Mouse (Mus musculus) duodenum, adult 2 months (tissue): ENCODE measurements around the gene Rps27. TPM values are rescaled to one million over a fixed set of nuclear protein-coding genes. Genes with fewer than 3 reads are reported as not detected.

Source experiments
- polyA plus RNA-seq: library from polyadenylated mRNA; depleted of rRNA; stranded (reverse); fragments of >200 nt; gene quantifications from 2 replicates; pipeline ENCODE4 v1.2.3, GENCODE M21; 2012; ENCODE audit warnings: low replicate concordance; rRNA removed

Rps27 gene
- polyA plus RNA-seq = 256 and 423 TPM in 2 replicates

DNA sequence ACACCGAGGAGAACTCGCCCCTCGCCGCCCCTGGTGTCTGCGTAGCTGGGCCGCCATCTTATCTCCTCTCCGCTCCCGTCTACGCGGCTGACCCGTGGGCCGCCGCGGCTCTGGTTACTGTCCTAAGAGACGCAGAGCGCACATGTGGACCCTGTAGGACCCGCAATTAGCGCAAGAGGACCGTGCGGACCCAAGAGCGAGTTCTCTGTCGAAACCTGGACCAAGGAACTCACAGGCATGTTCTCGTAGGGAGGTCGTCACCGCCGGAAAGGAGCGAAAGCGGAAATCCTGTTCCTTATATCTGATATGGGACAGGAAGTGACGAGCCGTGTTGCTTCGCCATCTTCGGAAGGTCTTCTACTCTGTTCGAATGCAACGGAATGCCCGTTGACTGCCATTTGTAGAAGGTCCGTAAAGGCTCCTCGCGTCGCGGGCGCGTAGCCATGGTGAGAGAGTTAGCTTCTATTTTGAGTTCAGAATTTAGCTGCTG is at the start of gene Rps27, which contains the start of gene Rab13:
Rps27 (minus strand) TSS at position 275 of the 490 bp plus-strand sequence.
Rab13 (plus strand) TSS at position 319 of the 490 bp plus-strand sequence.

DNA sequence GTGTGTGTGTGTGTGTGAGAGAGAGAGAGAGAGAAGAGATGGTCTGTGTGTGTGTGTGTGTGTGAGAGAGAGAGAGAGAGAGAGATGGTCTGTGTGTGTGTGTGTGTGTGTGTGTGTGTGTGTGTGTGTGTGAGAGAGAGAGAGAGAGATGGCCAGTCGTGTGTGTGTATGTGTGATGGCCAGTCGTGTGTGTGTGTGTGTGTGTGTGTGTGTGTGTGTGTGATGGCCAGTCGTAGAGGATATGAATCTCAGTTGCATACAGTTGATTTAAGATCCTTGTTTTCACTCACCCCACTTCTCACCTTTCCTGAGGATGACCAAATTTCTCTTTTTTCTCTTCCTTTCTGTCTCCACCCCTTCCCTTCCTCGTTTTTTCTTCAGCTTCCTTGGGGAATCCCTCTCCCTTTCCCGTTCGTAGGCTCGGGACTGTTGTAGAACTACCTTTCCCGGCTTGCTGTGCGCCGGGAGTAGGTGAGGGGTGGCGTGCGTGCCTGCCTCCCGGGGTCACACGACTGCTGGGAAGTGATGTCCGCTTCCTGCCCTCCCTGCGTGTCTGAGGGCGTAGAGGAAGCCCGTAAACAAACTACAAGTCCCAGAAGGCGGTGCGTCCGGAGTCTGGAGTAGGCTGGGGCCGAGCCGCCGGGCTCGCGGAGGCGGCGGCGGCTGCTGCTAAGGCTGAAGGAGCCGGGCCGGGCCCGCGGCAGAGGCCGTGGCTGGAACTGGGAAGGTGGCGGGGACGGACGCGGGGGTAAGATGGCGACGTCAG is 40.4 kb upstream of the Rps27 start, which contains the start of gene Crtc2:
Crtc2 (plus strand) TSS at position 511 of the 766 bp plus-strand sequence.

DNA sequence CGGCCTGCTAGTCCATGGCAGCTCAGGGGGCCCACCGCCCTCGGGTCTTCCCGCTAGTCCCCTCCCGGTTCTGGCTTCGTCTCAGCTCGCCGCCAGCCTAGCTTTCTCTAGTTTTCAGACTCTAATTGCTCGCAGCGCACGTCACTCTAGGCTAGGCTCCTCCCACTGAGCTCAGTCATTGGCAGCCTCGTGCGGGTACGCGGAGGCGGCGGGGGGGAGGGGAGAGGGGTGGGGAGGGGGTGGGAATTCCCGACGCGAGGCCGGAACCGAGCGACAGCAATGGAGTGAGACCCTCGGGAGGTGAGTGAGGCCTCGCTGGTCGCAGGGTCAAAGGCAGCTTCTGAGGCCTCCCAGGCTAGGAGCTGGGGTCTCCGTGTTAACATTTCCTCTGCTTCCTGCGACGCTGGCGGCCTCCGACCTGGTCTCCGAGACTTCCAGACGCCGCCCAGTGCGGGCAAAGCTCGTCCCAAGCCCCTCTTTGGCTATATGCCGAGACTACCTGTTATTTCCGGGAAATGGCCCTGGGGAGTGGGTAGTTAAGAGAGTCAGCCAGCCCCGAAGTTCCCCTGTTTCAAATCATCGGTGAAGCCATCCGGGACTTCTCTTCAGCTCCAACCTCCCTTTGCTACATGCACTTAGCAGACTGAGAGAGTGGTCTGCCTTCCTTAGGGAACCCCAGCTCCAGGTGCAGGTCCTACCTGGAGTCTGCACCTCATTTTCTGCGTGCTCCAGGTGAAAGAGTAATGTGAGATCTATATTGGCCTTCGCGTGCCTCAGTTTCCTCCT is 34.7 kb upstream of the Rps27 start, which contains the start of gene Slc39a1:
Slc39a1 (plus strand) TSS at position 213 of the 786 bp plus-strand sequence.

GRCm38 (mm10) chr3:90242984-90243775 is 29.7 kb upstream of the Rps27 start, which contains the start of gene Creb3l4:
Gene Creb3l4 (minus strand): TSS chr3:90243512.

DNA sequence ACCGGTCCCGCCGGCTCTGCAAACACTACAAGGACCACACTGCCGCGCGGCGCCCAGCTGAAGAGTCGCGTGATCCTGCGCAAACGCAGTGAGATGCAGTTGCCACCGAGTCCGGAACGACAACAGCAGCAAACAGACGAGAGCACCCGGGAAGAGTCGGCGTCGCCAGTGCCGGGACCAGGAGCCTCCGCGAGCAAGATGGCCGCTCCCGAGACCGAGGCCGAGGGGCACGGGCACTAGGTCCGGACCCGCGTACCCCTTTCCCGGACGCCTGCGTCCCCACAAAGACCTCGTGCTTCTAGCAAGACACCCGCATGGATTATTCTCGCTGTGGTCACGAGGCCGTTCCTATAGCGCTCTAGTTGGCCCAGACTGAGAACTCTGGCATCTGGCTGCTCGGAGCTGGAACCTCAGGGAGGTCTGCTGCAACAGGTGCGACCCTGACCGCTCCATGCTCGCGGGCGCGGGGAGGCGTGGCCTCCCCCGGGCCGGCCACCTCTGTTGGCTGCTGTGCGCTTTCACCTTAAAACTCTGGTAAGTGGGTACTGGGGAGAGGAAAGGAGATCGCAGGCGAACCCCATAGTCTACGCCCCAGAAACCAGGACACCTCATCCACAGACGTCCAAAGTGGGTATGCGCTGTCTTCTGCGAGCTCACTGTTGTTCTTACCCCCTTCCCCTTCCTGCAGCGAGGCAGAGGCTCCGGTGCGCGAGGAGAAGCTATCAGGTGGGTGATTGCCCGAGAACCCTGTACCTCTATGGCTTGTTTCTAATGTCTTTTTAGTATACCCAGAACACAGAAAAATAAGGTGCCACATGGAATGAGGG is 18.3 kb upstream of the Rps27 start, which contains the start of gene Jtb:
Jtb (plus strand) TSS at position 91 of the 827 bp plus-strand sequence.

Other genes with a start within 250 kb of the Rps27 start
- 17.1 and 29.1 TPM in 2 replicates for gene Hax1, start 214.9 kb downstream of the Rps27 start, polyA plus RNA-seq
- gene 4933434E20Rik, start 162.0 kb downstream of the Rps27 start, polyA plus RNA-seq = 6.5 and 8.9 TPM in 2 replicates
- 40.2 and 46.7 TPM in 2 replicates for gene Ubap2l, start 161.0 kb downstream of the Rps27 start, polyA plus RNA-seq
- gene Tpm3, start 141.0 kb downstream of the Rps27 start, polyA plus RNA-seq = 66.1 and 71.1 TPM in 2 replicates
- 0.04 and 0.07 TPM in 2 replicates for gene Nup210l, start 109.5 kb downstream of the Rps27 start, polyA plus RNA-seq
- 1.9 and 4.0 TPM in 2 replicates for gene Rab13, start within 50 bp of the Rps27 start, polyA plus RNA-seq
- gene Jtb, start 17.9 kb upstream of the Rps27 start, polyA plus RNA-seq = 115 and 123 TPM in 2 replicates
- gene Creb3l4, start 29.9 kb upstream of the Rps27 start, polyA plus RNA-seq = 5.7 and 27.1 TPM in 2 replicates
- 46.9 and 72.6 TPM in 2 replicates for gene Slc39a1, start 34.5 kb upstream of the Rps27 start, polyA plus RNA-seq
- 36.0 and 45.7 TPM in 2 replicates for gene Crtc2, start 40.5 kb upstream of the Rps27 start, polyA plus RNA-seq
- gene Dennd4b, start 51.5 kb upstream of the Rps27 start, polyA plus RNA-seq = 7.0 and 7.6 TPM in 2 replicates
- gene Gatad2b, start 79.5 kb upstream of the Rps27 start, polyA plus RNA-seq = 5.0 and 7.0 TPM in 2 replicates
- 6.6 and 6.7 TPM in 2 replicates for gene Slc27a3, start 176.3 kb upstream of the Rps27 start, polyA plus RNA-seq
- gene Ints3, start 220.0 kb upstream of the Rps27 start, polyA plus RNA-seq = 12.2 and 14.4 TPM in 2 replicates